Mouse (Mus musculus) G1E (cell line): ENCODE measurements at regions not wholly inside any gene's neighbourhood (a gene's known extent, or its start where the extent isn't known, plus 50 kb on each side); places are given as distances from the start of the nearest gene placed in this dataset.

Experiments
- CTCF ChIP-seq: IDR thresholded peaks from 2 replicates; pipeline ENCODE4 v1.5.1; 2012; ENCODE audit warnings: low read depth, low read length, inconsistent platforms, mixed read lengths
- GATA1 ChIP-seq: IDR thresholded peaks from 2 replicates; pipeline ENCODE4 v1.6.1; 2012; ENCODE audit warnings: borderline replicate concordance, low read length, inconsistent platforms, mixed read lengths
- POLR2AphosphoS5 ChIP-seq: IDR thresholded peaks from 2 replicates; pipeline ENCODE4 v1.6.1; 2012; ENCODE audit warnings: low read depth, low read length, inconsistent platforms; ENCODE audit not compliant: insufficient replicate concordance

DNA sequence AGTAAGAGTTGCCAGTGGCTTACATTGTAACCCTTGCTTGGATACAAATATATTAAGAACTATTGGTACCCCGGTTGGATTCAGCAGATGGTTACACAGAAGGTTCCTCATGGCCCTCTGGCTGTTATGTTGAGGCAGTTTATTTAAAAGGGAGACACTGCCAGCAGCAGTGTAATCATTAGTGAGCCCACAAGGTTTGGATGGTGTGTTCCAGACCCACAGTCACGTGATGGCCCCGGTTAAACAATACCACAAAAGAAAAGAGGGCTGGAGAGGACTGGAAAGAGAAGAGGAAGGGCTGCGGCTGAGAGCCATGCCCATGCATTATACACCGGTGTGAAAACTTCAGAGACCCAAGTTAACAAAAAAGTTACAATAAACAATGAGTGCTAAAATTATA, 392.4 kb upstream of the Pmfbp1 start:
- TF ChIP-seq CTCF: no peak
- no peak for TF ChIP-seq POLR2AphosphoS5
- no peak for TF ChIP-seq GATA1
